Mouse (Mus musculus) right cerebral cortex, postnatal 14 days (tissue): ENCODE results near the gene Acads.

Experiments
- DNase-seq: peaks from one replicate; pipeline ENCODE4 v3.0.0; 2022

The Acads gene

DNA sequence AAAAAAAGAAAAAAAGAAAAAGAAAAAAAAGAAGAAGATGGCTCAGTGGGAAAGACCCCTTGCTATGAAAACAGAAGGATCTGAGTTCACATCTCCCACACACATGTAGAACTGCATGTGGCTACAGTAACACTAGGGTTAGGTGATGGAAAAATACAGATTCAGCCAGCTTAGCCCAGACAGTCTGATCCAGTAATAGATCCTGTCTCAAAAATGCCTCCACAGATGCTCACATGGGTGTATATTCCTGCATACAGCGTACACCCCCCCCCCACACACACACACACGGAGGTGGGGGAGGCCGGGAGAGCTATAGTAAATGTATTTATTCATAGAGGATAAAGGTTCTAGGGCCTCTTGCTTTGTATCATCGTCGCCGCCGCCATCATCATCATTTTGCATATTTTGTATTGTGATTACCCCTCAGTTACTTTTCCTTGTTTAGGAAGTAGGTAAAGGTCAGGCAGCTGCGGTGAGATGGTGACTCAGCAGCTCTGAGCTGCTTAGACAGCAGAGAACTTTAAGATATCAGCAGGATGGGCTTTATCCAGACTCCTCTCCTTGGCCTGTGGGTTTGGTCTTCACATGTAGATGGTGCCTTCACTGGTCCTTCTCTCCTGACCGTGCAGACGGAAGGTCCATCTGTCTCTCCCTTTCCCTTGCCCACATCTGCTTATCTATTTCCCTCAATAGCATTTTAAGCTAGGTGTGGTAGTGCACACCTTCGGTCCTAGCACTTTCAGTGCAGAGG is 50.3 kb downstream of the Acads start:
- DNase-seq: no peak

DNA sequence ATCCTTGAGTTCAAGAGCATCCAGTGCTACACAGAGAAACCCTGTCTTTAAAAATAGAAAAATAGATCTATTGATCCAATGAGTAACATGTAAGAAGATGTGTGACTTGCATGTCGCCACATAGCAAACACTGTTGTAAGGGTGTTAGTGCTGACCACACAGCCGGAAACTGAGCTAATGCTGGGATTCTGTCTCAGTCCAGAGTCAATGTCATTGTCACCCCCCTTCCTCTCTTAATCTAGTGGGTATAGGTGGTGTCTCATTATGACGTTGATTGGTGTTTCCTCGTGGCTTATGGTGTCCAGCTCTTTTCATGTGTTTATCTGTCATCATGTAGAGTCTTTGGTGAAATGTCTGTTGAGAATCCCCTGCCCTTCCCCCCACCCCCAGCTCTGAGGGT is 52.9 kb downstream of the Acads start:
- no peak for DNase-seq

DNA sequence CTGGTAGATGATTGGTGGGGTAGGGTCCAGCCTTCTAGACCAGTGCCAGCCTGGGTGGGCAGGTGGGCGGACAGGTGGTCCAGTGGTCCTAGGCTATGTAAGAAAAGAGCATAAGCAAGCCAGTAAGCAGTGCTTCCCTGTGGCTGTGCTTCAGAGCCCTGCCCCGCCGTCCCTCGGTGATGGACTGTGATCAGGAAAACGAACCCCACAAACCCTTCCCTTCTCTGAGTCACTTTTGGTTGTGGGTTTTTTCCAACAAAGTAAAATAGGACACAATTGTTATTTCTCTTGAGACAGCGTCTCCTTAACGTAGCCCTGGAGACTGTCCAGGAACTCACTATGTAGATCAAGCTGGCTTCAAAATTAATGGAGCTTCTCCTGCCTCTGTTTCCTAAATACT is 55.8 kb downstream of the Acads start:
- no peak for DNase-seq

DNA sequence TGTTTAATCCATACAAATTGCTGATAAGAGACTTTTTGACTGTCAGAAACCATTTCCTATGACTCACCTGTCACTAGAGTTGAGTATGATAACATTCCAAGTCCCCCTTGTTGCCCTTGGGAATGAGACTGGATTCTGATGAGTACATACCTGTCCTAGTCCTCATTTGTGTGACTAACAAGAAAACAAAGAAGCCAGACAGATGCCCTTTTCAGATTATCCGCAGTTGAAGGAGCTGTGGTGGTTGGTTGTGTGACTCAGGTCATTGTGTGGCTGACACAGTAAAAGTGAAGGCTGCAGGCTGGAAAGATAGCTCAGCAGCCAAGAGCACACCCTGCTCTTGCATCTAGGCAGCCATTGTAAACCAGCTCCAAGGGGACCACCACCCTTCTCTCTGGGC is 56.6 kb downstream of the Acads start:
- no peak for DNase-seq

DNA sequence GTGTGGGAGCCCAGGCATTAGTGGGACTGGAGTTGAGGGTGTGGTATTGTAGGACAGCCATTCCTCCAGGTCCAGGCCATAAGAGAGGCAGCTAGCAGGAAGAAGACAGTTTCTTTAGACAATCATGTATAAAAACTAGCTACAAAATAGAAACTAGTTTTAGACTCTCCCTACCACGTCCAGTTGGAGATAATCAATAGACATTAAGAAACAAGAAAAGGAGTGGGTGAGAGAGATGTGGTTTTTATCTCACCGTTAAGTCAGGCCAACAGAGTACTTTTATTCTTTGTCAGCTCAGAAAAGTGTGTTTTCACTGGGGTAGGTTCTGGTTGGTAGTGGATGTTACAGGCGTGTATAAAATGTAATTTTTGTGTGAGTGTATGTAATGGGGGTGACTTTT is 58.2 kb downstream of the Acads start:
- DNase-seq: no peak
